Mouse (Mus musculus) right cerebral cortex, postnatal 25 days (tissue): ENCODE measurements around the gene Faap20.

ENCODE experiments used
- DNase-seq: peaks from one replicate; pipeline ENCODE4 v3.0.0; 2022

The Faap20 gene

GRCm38 (mm10) chr4:155249257-155249647, 350 bp upstream of the Faap20 start:
- peak; percentile 88 for DNase-seq

GRCm38 (mm10) chr4:155250361-155251117, 937 bp downstream of the Faap20 start:
- peak; percentile 26 for DNase-seq

- DNase-seq, result no peak
Observed at GRCm38 (mm10) chr4:155251147-155251546, 1.5 kb downstream of the Faap20 start.

- DNase-seq, result no peak
Observed at GRCm38 (mm10) chr4:155252253-155252652, 2.7 kb downstream of the Faap20 start.

- DNase-seq, result no peak
Observed at GRCm38 (mm10) chr4:155264521-155265321, 15.1 kb downstream of the Faap20 start.

- DNase-seq, result no peak
Observed at GRCm38 (mm10) chr4:155267047-155267543, 17.5 kb downstream of the Faap20 start.

GRCm38 (mm10) chr4:155267639-155268175, 18.1 kb downstream of the Faap20 start:
- no peak for DNase-seq

GRCm38 (mm10) chr4:155268382-155268781, 18.8 kb downstream of the Faap20 start:
- peak; percentile 46 for DNase-seq

GRCm38 (mm10) chr4:155274451-155274850, 24.8 kb downstream of the Faap20 start:
- DNase-seq, result no peak

GRCm38 (mm10) chr4:155274851-155275250, 25.2 kb downstream of the Faap20 start:
- DNase-seq, result no peak

- no peak for DNase-seq
Observed at GRCm38 (mm10) chr4:155277963-155278362, 28.4 kb downstream of the Faap20 start.

GRCm38 (mm10) chr4:155279054-155279453, 29.5 kb downstream of the Faap20 start:
- no peak for DNase-seq

- DNase-seq, result no peak
Observed at GRCm38 (mm10) chr4:155279926-155280767, 30.5 kb downstream of the Faap20 start.

- DNase-seq, result no peak
Observed at GRCm38 (mm10) chr4:155280768-155281121, 31.1 kb downstream of the Faap20 start.

GRCm38 (mm10) chr4:155281227-155281626, 31.6 kb downstream of the Faap20 start:
- no peak for DNase-seq

GRCm38 (mm10) chr4:155281652-155282051, 32.0 kb downstream of the Faap20 start:
- DNase-seq, result no peak

- no peak for DNase-seq
Observed at GRCm38 (mm10) chr4:155282231-155282630, 32.6 kb downstream of the Faap20 start.

GRCm38 (mm10) chr4:155283001-155283503, 33.5 kb downstream of the Faap20 start:
- no peak for DNase-seq

GRCm38 (mm10) chr4:155283585-155283984, 34.0 kb downstream of the Faap20 start:
- DNase-seq, result no peak

- no peak for DNase-seq
Observed at GRCm38 (mm10) chr4:155284521-155285379, 35.1 kb downstream of the Faap20 start.

GRCm38 (mm10) chr4:155286090-155286489, 36.5 kb downstream of the Faap20 start:
- no peak for DNase-seq

- DNase-seq, result no peak
Observed at GRCm38 (mm10) chr4:155287713-155288112, 38.1 kb downstream of the Faap20 start.
